In genomic region chr10:7144081-7144783, GRCm38 (mm10) we compare ENCODE assay signal across 16 mouse cellular contexts.
A peak's percentile ranks its signal among the peaks of the same experiment; 100 is the strongest.
DNase-seq lines count a peak whose midpoint lies in the region; ATAC-seq and TF ChIP-seq lines count a peak whose summit lies in the region.
"Had no signal": no experiment of that assay in that cellular context is flagged by ENCODE, and none has a peak within 500 bp of the region (broad histone marks: within the 10 kb centered on the region; RNA-seq: fewer than 3 reads in every experiment).

No protein-coding gene starts in this region.

- no peaks in the 10 kb centered on the region for H3K9me3 ChIP-seq in heart, postnatal 0 days (replicated peaks; ENCODE audit: control insufficient read depth, low read length)
- H3K9me3 ChIP-seq in intestine, embryonic 15.5 days = no peaks in the 10 kb centered on the region
- H3K9me3 ChIP-seq: heart, embryonic 12.5 days; limb, embryonic 15.5 days; midbrain, embryonic 13.5 days had no signal

- H3K36me3 ChIP-seq in heart, postnatal 0 days (replicated peaks; ENCODE audit: control insufficient read depth, insufficient read depth, low read length) = peaks cover 5% of the 10 kb centered on the region; the same call in 1 of the 2 replicates
- no peaks in the 10 kb centered on the region for H3K36me3 ChIP-seq in intestine, embryonic 15.5 days
- H3K36me3 ChIP-seq: heart, embryonic 12.5 days; midbrain, embryonic 13.5 days had no signal

- WGBS in heart, postnatal 0 days = 36% methylated on average over 13 of the region's 13 CpGs
- 49% methylated on average over 13 of the region's 13 CpGs for WGBS in intestine, embryonic 15.5 days

- H3K4me1 ChIP-seq in heart, postnatal 0 days (ENCODE audit: control insufficient read depth, insufficient read depth) = peaks cover 47% of the 10 kb centered on the region
- peaks cover 11% of the 10 kb centered on the region for H3K4me1 ChIP-seq in intestine, embryonic 15.5 days (replicated peaks)
- H3K4me1 ChIP-seq: limb, embryonic 15.5 days; midbrain, embryonic 13.5 days had no signal

- TF ChIP-seq CTCF in heart, postnatal 0 days (IDR thresholded peaks at IDR 0.05; ENCODE audit: low read depth) = no peak

- peak; percentile 10 for DNase-seq in adrenal gland, postnatal 10 days
- DNase-seq in adrenal gland, postnatal 4 days (ENCODE audit: low spot score in 2 of 2) = no peak
- peak; percentile 31 for DNase-seq in heart, postnatal 0 days (ENCODE audit: low spot score)
- DNase-seq in heart, adult 9 months (ENCODE audit: low spot score in 2 of 2) = no peak
- DNase-seq in lung, postnatal 4 days = peak; percentile 51 to 71
- DNase-seq in spleen, adult 12 weeks (ENCODE audit: low spot score) = no peak
- DNase-seq: embryo, embryonic 11 days; thymus, postnatal 36 days had no signal

- peak overlapping the region; percentile 72 for H3K27ac ChIP-seq in heart, postnatal 0 days (ENCODE audit: low read depth)
- peak overlapping the region; percentile 39; the same call in 1 of the 2 replicates for H3K27ac ChIP-seq in intestine, embryonic 15.5 days
- H3K27ac ChIP-seq: layer of hippocampus, adult 2 months; limb, embryonic 15.5 days; macrophage; midbrain, embryonic 13.5 days had no signal

- no peak overlapping the region for H3K4me2 ChIP-seq in heart, postnatal 0 days (ENCODE audit: low read depth, low read length)
- no peak overlapping the region for H3K4me2 ChIP-seq in intestine, embryonic 15.5 days (replicated peaks)
- H3K4me2 ChIP-seq: heart, embryonic 12.5 days; limb, embryonic 15.5 days; midbrain, embryonic 13.5 days had no signal

- H3K9ac ChIP-seq in heart, postnatal 0 days (replicated peaks; ENCODE audit: low read depth, low read length) = no peak overlapping the region
- H3K9ac ChIP-seq in intestine, embryonic 15.5 days = no peak overlapping the region
- H3K9ac ChIP-seq: heart, embryonic 12.5 days; limb, embryonic 15.5 days; midbrain, embryonic 13.5 days had no signal

- no peaks in the 10 kb centered on the region for H3K27me3 ChIP-seq in heart, postnatal 0 days (ENCODE audit: control insufficient read depth, insufficient read depth, low read length)
- no peaks in the 10 kb centered on the region for H3K27me3 ChIP-seq in intestine, embryonic 15.5 days (replicated peaks)
- H3K27me3 ChIP-seq: CH12.LX; heart, embryonic 12.5 days; limb, embryonic 15.5 days; midbrain, embryonic 13.5 days had no signal

- ATAC-seq in heart, postnatal 0 days (ENCODE audit: insufficient read depth, low read depth) = 0 out of 2 replicates have a peak, but pooled peaks have one; percentile 15
- no peak for ATAC-seq in intestine, embryonic 15.5 days
- ATAC-seq in frontal cortex, adult (ENCODE audit: low TSS enrichment) = no peak
- ATAC-seq: midbrain, embryonic 13.5 days had no signal

- H3K4me3 ChIP-seq in heart, postnatal 0 days (ENCODE audit: low read depth, low read length) = no peak overlapping the region
- H3K4me3 ChIP-seq in intestine, embryonic 15.5 days (replicated peaks) = no peak overlapping the region
- H3K4me3 ChIP-seq: heart, embryonic 12.5 days; layer of hippocampus, adult 2 months; limb, embryonic 15.5 days; midbrain, embryonic 13.5 days had no signal

- no peak for TF ChIP-seq EP300 in heart, postnatal 0 days (IDR thresholded peaks at IDR 0.05; ENCODE audit: low read depth)

Comparison
In these comparisons a context has a peak if more than half of its experiments do, and no peak if none do; other contexts are left out.
1. DNase-seq: peak in adrenal gland, postnatal 10 days (single experiment), heart, postnatal 0 days (single experiment) and lung, postnatal 4 days (2 of 2); none in adrenal gland, postnatal 4 days (0 of 2), heart, adult 9 months (0 of 2) and spleen, adult 12 weeks (single experiment).